Mouse (Mus musculus): Measurements from ENCODE around the gene Il6ra.

The Il6ra gene

DNA sequence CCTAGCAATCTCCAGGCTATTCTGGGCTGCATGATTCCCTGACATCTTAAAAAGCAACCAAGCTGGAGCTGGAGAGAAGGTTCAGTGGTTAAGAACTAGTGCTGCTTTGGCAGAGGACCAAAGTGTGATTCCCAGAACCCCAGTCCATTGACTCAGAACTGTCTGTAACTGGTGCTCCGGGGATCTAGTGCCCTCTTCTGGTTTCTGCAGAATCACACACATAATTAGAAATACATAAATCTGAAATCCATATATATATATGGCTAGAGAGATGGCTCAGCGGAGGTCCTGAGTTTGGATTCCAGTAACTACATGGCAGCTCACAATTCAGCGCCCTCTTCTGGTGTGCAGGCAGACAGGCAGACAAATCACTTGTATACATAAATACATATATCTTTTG, 65.9 kb downstream of the Il6ra start:
- no peak for DNase-seq

DNA sequence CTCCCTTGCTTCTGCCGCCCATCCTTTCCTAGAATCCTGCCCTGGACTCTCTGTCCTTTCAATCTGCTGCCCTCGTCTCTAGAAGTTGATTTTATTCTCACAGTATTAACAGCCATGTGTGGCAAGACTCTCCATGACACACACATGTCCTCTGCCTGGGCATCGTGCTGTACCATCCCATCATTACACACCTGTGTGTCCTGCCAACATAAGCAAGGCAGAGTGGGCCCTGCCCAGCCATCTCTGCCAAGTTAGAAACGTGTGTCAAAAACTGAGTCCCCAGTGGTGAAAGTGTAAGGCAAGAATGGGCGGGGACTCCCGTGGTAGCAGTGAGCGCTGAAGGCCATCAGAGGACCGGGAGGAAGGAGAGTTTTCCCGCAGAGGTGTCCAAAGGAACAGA, 67.2 kb downstream of the Il6ra start:
- no peak for DNase-seq

DNA sequence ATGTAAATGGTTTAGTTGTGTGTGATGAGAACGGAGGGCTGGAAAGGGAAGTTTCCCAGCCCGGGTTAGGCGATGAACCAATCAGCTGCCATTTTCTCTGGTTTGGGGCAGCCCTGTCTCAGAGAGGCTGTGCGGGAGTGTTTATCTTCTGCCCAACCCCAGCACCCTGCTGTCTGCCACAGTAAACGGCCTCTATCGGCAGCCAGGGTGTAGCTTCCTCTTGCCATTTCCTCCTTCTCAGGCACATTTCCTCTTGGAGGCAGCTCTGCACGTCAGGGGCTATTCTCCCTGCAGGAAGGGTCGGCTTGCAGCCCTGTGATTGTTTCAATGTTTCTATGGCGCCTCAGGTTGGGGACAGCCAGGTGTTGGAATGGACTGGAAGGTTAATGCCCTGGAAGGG, 69.8 kb downstream of the Il6ra start:
- DNase-seq: peak; percentile 46

DNA sequence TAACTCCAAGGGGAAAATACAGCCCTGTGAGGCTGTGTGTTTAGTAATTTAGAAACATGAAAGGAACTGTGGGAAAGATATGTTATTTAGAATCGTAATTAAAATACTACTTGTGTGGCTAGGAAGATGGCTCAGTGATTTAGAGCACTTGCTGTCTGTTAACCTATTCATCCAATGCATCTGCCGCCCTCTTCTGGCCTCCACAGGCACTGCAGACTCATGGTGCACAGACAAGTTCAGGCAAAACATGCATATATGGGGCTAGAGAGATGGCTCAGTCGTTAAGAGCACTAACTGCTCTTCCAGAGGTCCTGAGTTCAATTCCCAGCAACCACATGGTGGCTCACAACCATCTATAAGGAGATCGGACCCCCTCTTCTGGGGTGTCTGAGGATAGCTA, 70.7 kb downstream of the Il6ra start:
- no peak for DNase-seq

DNA sequence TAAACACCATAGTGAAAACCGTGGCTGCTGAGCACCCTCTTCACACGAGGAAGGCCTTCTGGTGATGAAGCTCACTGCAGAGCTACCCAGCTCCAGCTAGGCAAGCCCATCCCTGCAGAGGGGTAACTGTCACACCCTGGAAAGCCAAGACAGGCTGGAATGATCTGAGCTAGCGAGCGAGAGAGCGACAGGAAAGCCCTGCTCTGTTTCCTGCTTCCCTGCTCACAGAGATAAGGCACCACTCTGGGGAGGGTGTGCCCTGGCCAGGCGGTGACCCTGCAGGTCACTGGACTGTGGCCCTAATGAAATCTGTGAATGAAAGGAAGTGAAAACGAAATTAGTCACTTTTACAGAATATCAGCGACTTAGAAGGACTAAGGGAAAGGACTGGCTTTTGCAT, 77.6 kb downstream of the Il6ra start:
- no peak for DNase-seq

DNA sequence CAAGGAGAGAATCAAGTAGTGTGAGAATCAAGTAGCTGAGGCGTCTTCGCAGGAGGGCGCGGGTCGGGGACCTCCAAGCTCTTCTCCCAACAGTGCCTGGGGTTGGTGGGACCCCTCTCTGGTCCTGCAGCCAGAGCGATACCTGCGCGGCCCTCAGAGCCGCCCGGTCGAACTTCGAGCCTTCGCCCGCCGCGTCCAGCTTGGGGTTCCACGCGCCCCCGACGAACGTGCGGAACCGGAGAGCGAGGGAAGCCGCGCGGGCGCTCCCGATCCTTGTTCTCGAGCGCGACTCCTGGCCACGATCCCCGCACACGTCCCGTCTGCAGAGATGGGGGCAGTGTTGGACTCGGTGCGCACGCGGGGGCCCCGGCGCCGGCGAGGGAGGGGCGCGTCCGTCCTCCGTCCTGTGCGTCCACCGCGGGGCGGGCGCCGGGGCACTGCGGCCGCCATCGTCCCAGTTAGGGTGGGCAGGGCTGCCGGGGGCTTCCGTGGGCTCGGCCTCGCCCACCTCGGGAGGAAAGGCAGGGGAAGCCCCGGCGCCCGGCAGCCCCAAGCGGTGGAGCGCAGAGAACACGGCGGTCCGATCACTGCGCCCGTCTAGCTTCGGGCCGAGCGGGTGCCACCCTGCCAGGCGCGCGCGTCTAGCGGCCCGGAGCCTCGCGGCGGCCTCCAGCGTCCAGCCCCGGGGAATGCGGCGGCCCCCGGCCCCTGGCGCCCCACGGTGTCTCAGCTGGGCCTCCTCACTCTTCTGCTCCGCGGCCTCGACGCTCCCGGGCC, 82.0 kb downstream of the Il6ra start, which contains the start of gene She:
She (plus strand) TSS at position 556 of the 777 bp plus-strand sequence.
- DNase-seq: no peak

DNA sequence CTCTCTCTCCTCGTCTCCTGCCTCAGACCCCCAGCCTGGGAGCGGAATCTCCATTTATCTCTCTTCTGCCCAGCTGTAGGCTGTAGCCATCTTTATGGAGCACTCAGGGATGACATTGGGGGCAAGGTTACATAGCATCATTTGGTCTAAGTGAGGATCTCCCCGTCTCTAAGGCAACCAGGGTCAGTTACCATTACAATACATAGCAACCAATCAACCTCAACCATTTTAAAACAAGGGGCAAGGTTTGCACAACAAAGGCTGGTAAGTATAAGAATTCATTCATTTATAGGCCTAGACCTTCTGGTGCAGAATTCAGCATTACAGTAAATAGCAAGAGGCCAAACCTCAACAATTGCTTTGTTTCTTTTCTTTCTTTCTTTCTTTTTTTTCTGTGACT, 86.7 kb downstream of the Il6ra start:
- no peak for DNase-seq

DNA sequence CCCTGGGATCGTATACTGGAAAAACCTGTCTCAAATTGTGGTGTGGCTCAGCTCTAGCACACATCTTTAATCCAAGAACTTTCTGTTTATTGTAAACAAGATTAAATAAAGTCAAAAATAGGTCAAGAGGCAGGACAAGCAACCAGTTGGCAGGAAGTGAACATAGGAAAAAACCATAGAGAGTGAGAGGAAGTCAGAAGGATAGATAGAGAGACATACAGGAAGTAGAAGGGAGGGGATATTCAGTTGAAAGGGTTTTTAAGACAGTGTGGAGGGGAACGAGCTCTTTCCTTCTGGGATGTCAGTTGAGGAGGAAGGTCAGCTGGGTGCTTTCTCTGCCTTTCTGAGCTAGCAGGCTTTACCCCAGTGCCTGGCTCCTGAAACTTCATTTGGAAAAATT, 89.4 kb downstream of the Il6ra start:
- DNase-seq: no peak

DNA sequence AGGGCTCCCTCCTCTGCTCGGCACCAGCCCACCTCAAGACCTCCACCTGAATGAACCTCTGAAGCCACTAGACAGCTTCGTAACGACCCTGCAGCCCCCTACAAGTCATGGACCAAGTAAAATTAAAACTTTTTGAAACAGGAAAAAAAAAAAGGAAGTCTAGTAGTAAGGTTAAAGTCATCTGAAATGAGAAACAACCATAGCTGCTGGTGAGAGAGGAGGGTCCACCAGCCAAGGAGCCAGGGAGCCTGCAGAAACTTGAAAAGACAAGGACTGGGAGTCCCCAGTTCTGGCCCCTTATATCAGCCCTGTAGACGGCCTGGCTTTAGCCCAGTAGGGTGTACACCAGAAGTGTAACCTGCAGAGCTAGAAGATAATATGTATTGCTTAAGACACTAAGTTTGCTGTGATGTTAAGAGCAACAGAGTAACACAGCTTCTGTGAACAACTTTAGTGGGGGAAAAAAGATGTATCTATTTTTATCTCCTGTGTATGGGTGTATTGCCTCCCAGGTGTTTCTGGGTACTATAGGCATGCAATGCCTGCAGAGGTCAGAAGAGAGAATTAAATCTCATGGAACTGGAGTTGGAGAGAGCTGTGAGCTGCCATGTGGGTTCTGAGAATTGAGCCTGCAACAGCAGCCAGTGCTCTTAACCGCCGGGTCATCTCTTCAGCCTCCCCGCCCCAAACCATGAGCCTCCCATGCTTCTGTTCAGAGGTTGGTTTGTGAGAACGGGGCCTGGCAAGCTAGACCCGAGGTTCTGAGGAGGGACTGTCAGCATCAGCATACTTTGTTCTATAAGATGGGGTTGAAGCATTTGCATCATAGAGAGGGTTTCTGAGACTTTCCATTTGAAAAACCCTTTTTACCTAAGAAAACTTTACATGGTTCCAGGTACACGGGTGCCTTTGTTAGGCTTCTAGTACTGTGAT, 91.2 kb downstream of the Il6ra start:
- no peak for DNase-seq

DNA sequence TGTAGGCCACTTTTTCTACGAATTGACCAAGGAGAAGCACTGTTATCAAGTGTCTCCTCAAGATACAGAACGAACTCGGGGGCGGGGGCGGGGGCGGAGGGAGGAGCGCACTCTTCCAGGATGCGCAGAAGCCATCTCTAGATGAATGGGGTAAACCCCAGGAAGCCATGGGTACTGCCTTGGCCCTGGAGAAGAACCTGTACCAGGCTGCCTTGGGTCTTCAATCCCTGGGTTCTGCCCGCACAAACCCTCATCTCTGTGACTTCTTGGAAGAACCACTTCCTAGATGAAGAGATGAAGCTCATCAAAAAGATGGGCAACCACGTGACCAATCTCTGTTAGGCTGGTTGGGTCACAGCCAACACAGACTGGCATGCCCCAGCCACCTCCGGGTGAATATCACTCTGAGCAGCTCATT, 91.9 kb downstream of the Il6ra start:
- no peak for DNase-seq

DNA sequence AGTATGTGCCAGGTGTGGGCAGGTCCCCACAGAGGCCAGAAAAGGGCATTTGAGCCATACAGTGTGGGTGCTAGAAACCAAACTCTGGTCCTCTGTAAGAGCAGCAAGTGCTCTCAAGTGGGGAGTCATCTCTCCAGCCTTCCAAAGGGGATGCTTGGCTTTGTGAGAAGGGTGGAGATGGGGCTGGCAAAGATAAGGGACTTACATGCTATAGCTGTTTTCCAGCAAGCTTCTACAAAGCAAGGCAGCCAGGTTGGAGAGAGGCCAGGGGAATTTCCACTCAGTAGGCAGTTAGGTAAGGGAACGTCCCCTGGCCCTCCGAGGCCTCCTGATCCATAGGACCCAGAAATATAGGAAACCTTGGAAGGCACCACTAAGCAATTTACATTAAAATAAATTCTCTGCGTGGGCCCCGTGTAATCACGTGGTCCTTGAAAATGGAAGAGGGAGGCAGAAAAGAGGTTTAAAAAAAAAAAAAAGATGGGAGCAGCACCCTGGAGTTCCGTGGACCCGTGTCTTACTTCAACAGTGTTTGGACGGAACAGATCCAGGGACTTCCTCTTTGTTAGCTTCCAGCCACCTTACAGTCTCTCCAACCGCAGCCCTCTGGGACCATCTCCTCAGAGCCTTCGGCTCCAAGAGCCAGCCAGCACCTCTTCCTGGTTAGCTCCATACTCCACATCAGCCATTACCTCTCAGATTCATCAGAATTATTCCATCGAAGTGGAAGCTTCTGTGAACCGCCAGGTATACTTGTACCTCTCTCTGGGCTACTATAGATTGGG, 92.5 kb downstream of the Il6ra start:
- DNase-seq: no peak

DNA sequence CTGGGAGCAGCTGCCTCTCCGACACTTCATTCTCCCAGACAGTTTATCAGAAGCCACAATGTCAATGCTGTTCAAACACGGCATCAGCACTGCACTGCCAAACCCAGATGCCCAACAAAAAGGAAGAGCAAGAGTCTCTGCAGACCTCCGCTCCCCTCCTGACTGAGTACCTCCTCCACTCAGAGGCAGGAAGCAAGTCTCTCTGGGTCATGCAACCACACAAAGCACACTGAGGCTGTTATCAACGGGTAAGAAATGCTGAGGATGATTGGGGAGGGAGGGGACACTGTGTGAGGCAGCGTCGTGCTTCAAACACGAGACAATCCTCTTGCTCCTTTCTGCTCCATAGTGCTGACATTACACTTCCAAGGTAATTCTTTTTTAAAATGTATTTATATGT, 93.1 kb downstream of the Il6ra start:
- no peak for DNase-seq

DNA sequence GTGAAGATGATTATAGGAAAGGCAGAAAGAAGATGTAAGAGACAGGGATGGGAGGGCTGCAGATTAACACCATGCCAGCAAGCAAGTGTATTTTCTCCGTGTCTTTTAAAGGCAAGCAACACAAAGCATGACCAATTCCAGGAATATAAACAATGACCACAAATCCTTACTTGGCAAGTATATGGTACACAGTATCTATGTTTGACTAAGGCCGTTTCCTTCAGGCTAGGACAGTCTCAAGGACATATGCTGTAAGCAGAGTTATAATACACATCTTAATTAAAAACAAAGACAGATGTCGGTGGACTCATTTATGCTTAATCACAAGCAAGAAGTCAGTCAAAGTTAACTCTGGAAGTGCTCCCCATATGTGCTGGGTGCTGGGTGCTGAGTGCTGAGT, 94.4 kb downstream of the Il6ra start:
- DNase-seq: no peak

DNA sequence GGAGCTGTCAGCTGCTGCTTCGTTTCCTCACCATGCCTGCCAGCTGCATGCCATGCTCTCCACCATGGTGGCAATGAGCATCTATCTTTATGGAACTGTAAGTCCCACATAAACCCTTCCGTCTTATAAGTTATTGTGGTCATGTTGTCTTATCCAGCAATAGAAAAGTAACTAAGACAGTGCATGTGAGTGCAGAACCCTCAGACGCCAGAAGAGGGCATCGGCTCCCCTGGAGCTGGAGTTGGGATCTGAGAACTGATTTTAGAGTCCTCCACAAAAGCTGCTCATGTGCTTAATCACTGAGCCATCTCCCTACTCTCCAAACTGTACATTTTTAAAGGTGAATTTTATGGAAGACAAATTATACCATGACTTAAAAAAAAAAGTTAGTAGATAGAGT, 95.9 kb downstream of the Il6ra start:
- no peak for DNase-seq
